Mouse (Mus musculus) forebrain, embryonic 14.5 days (tissue): ENCODE results near the gene Zbtb5. TPM values are rescaled to one million over a fixed set of nuclear protein-coding genes. Genes with fewer than 3 reads are reported as not detected.
"Not testable (repeated sequence)": the region's sequence is repeated elsewhere in the genome, so short reads cannot be mapped to it uniquely, and the experiment has no call there.

ENCODE experiments used
- ATAC-seq: fragments of 200-750 bp; cut with Nextera tagmentation; 2 replicates; pipeline ENCODE4 v1.8.0; 2017; ENCODE audit warnings: mild to moderate bottlenecking, moderate library complexity
- DNase-seq: peaks from one replicate; pipeline ENCODE4 v3.0.0-alpha.2; 2015; ENCODE audit warnings: low spot score
- H3K27ac ChIP-seq: fragments of 300-500 bp; sonication (generic); 2 replicates; pipeline ENCODE4 v1.5.1; 2014; ENCODE audit warnings: low read depth, mild to moderate bottlenecking, control low read depth, low read length, moderate library complexity
- H3K27me3 ChIP-seq: fragments of 300-500 bp; sonication (generic); replicated peaks from 2 replicates; pipeline ENCODE4 v1.6.1; 2014; ENCODE audit warnings: low read length, control low read depth, mixed read lengths; ENCODE audit not compliant: control insufficient read depth, insufficient read depth
- H3K36me3 ChIP-seq: fragments of 300-500 bp; sonication (generic); 2 replicates; pipeline ENCODE4 v1.6.1; 2014; ENCODE audit warnings: low read length, control low read depth; ENCODE audit not compliant: control insufficient read depth, insufficient read depth
- H3K4me1 ChIP-seq: fragments of 300-500 bp; sonication (generic); 2 replicates; pipeline ENCODE4 v1.6.1; 2014; ENCODE audit warnings: antibody characterized with exemption, low read length, control low read depth; ENCODE audit not compliant: control insufficient read depth, insufficient read depth
- H3K4me2 ChIP-seq: fragments of 300-500 bp; sonication (generic); 2 replicates; pipeline ENCODE4 v1.6.1; 2014; ENCODE audit warnings: mild to moderate bottlenecking, control low read depth, low read length
- H3K4me3 ChIP-seq: fragments of 300-500 bp; sonication (generic); 2 replicates; pipeline ENCODE4 v1.5.1; 2014; ENCODE audit warnings: low read depth, low read length, control low read depth
- H3K9ac ChIP-seq: fragments of 300-500 bp; sonication (generic); 2 replicates; pipeline ENCODE4 v1.6.1; 2014; ENCODE audit warnings: mild to moderate bottlenecking, low read length, control low read depth, moderate library complexity
- H3K9me3 ChIP-seq: fragments of 300-500 bp; sonication (generic); replicated peaks from 2 replicates; pipeline ENCODE4 v1.6.1; 2016; ENCODE audit warnings: low read length, control low read depth, mixed read lengths; ENCODE audit not compliant: control insufficient read depth
- WGBS: fragments of 180-500 bp; shearing (Covaris S2); extraction: QIAGEN DNeasy Blood & Tissue Kit; methylation state at CpG from one replicate; pipeline ENCODE4 v1.1.7; 2014; 5-methylcytosine and 5-hydroxymethylcytosine counted together
- polyA plus RNA-seq: library from polyadenylated mRNA; unstranded; fragments of >200 nt; fragmentation: Nextera tagmentation; extraction: Ambion mirVana; gene quantifications from 2 replicates; pipeline ENCODE4 v1.2.1, GENCODE M21; 2014

The Zbtb5 gene
- polyA plus RNA-seq, 1 experiment from 2014 or later: 48.9 TPM

DNA sequence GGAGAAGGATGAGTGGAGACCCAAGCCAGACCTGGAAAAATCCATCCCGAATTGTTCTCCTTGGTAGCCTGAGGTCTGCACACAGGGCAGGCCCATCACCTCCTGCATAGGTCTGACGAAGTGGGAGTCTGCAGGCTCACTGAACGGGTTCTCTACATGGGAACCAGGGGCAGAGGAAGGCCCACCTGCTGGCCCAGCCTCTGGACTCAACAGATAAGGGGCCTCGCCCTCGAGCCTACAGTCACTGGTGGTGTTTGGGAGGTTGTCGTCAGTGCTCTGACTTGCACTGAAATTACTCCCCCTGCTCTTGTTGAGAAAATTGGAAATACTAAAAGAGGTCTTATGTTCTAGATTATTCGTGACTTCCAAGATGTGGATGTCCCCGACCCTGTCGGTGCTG lies 18.4 kb downstream of the Zbtb5 start:
- H3K27ac ChIP-seq: no peak overlapping the region
- peaks cover 48% of the 10 kb centered on the region for H3K36me3 ChIP-seq
- WGBS: 89% methylated on average over 9 of the region's 9 CpGs
- no peak overlapping the region for H3K4me3 ChIP-seq
- H3K9ac ChIP-seq: no peak overlapping the region
- H3K4me1 ChIP-seq: no peaks in the 10 kb centered on the region
- DNase-seq (no peak), ATAC-seq (no peak)
- no peaks in the 10 kb centered on the region for H3K27me3 ChIP-seq
- H3K4me2 ChIP-seq: no peak overlapping the region
- no peaks in the 10 kb centered on the region for H3K9me3 ChIP-seq

DNA sequence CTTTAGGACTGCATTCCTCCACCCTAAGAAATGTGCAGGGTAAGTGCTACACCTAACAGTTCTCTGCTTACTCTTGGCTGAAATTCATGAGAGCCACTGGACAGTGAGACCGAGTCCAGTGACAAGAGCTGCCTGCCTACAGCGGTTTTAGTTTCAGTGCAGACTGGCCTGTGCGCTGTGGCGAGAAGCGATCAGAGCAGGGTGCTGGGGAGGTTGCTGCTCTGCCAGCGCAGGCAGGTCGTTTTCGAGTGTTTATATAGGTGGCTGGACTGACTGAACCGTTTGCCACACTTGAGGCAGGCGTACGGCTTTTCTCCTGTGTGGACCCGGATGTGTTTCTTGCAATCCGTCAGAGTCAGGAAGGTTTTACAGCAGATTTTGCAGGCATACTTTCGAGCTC lies 19.0 kb downstream of the Zbtb5 start:
- peaks cover 52% of the 10 kb centered on the region for H3K36me3 ChIP-seq
- H3K9me3 ChIP-seq, H3K9ac ChIP-seq, H3K4me2 ChIP-seq, H3K27me3 ChIP-seq, H3K4me1 ChIP-seq, H3K27ac ChIP-seq, DNase-seq, ATAC-seq, H3K4me3 ChIP-seq: not testable (repeated sequence)
- 90% methylated on average over 13 of the region's 14 CpGs for WGBS

GRCm38 (mm10) chr4:44992330-44992729 lies 19.9 kb downstream of the Zbtb5 start:
- H3K4me3 ChIP-seq, H3K4me1 ChIP-seq, DNase-seq, H3K9ac ChIP-seq, H3K27me3 ChIP-seq, H3K27ac ChIP-seq, H3K9me3 ChIP-seq, ATAC-seq, H3K4me2 ChIP-seq: not testable (repeated sequence)
- WGBS: 93% methylated on average over 11 of the region's 11 CpGs
- H3K36me3 ChIP-seq: peaks cover 52% of the 10 kb centered on the region

GRCm38 (mm10) chr4:44990560-44990959 lies 21.7 kb downstream of the Zbtb5 start:
- Histone ChIP-seq H3K27ac (no peak overlapping the region), H3K4me3 (no peak overlapping the region), H3K36me3 (peaks cover 56% of the 10 kb centered on the region), H3K4me2 (no peak overlapping the region), H3K4me1 (no peaks in the 10 kb centered on the region), H3K27me3 (no peaks in the 10 kb centered on the region), H3K9me3 (no peaks in the 10 kb centered on the region), H3K9ac (no peak overlapping the region)
- DNase-seq (no peak), ATAC-seq (no peak)
- WGBS: 94% methylated on average over 5 of the region's 5 CpGs

DNA sequence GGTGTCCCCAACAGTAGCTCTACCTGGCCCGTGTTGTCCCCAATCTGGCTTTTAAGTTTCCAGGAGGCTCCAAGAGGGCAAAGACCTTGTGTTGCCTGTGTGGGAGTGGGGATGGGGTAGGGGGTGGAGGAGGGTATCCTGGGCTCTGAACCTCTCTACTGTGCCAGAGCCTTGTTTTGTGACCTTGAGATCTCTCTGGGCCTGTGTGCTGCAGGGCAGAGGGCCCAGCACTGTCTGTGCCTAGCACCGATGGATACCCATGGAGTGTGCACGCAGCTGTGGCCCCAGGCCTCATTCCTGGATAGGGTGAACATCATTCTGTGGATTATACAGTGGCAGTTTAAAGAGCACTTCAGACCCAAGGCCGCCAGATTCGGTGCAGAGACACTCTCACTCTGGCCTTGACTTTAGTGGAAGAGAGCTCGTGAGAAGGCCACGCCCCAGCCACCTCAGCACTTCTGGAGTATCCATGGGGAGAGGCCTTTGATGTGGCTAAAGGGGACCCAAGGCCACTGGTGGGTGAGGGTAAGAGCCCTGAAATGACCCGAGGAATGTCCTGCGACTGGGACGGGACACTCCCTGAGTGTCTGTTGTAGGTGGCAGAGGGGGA lies 29.0 kb downstream of the Zbtb5 start:
- Histone ChIP-seq H3K4me1 (no peaks in the 10 kb centered on the region), H3K4me2 (no peak overlapping the region), H3K9me3 (no peaks in the 10 kb centered on the region), H3K27ac (no peak overlapping the region), H3K27me3 (no peaks in the 10 kb centered on the region), H3K36me3 (peaks cover 4% of the 10 kb centered on the region; the same call in 1 of the 2 replicates), H3K9ac (no peak overlapping the region), H3K4me3 (no peak overlapping the region)
- WGBS: 92% methylated on average over 10 of the region's 10 CpGs
- DNase-seq (no peak), ATAC-seq (no peak)

DNA sequence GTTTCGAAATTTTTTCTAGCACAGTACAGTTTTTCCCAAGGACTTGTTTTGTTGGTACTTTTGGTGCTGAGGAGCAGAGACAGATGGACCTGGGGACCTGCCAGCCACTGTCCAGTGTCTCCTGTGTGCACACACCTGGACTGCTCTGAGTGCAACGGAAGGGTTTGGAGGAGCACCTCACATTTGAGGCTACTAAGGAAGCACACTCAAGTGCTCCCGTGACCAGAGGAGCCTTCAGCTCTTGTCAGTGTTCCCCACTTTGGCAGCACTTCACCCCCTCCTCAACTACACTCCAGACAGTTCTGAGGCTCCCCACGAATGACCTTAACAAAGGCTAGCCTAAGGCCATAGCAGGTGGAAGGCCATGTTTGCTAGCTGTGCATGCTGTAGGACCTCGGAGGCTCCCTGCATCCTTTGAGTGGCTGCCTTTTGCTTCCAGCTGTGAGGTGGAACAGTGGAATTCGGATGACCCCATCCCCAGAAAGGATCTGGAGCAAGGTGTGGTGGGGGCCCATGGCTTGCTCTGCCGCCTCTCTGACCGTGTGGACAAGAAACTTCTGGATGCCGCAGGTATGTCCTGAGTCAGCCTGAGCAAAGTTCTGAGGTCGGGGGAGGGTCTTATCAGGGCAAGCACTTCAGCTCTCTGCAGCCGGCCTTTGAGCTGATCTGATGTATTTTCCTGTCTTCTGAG lies 29.6 kb downstream of the Zbtb5 start:
- no peak overlapping the region for H3K27ac ChIP-seq
- H3K9ac ChIP-seq: no peak overlapping the region
- H3K9me3 ChIP-seq: no peaks in the 10 kb centered on the region
- H3K36me3 ChIP-seq: peaks cover 4% of the 10 kb centered on the region; the same call in 1 of the 2 replicates
- H3K4me1 ChIP-seq: no peaks in the 10 kb centered on the region
- no peaks in the 10 kb centered on the region for H3K27me3 ChIP-seq
- H3K4me3 ChIP-seq: no peak overlapping the region
- WGBS: 72% methylated on average over 11 of the region's 11 CpGs
- no peak for ATAC-seq
- no peak for DNase-seq
- H3K4me2 ChIP-seq: peak overlapping the region; percentile 88; the same call in 1 of the 2 replicates

GRCm38 (mm10) chr4:44981974-44982287 lies 30.3 kb downstream of the Zbtb5 start:
- Histone ChIP-seq H3K27ac (no peak overlapping the region), H3K9ac (peak overlapping the region; percentile 72)
- no peak for ATAC-seq

DNA sequence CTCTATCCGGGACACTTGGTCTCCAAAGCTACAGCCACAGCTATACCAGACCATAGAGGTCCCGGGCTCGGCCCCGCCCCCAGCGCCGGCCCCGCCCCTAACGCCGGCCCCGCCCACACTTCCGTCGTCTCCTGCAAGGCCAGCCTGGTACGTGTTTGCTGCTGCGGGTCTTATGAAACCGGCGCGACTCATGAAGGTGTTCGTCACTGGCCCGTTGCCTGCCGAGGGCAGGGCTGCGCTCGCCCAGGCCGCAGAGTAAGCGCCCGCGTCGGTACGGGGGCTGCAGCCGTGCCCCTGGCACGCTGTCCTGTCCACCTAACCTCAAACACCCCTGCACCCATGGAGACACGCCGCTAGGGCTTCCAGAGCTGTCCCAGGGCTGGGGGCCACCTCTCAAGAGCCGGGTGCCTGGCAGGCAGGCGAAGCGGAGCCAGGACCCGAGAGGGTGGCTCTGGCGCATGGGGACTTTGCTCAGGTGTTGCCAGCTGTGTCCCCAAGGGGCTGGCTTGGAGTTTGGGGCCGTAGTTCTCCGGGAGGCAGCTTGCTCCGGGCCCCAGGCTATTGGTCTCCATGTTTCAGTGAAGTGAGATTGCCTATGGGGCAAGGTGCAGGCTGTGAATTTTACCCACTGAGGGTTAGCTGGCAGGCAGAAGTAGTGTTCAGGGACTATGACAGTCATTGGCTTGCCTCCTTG lies 30.8 kb downstream of the Zbtb5 start, which contains the start of gene Grhpr:
Grhpr (plus strand) TSS at position 116 of the 694 bp plus-strand sequence.
- Histone ChIP-seq H3K9ac (peak within 1 kb of the TSS; percentile 72), H3K27me3 (no peaks in the 10 kb centered on the region), H3K36me3 (peaks cover 4% of the 10 kb centered on the region; the same call in 1 of the 2 replicates), H3K4me2 (peak within 1 kb of the TSS; percentile 88), H3K9me3 (no peaks in the 10 kb centered on the region), H3K4me3 (peak within 1 kb of the TSS; percentile 52), H3K27ac (peak within 1 kb of the TSS; percentile 34; the same call in 1 of the 2 replicates), H3K4me1 (no peaks in the 10 kb centered on the region)
- DNase-seq: peak; percentile 71
- ATAC-seq: peak; percentile 95
- WGBS: under 1% methylated on average over 39 of the region's 40 CpGs

More at GRCm38 (mm10) chr4:44981974-44982287, 30.3 kb downstream of the Zbtb5 start:
- 15% methylated on average over 5 of the region's 5 CpGs for WGBS
- Histone ChIP-seq H3K27me3 (no peaks in the 10 kb centered on the region), H3K36me3 (peaks cover 4% of the 10 kb centered on the region; the same call in 1 of the 2 replicates), H3K4me3 (peak overlapping the region; percentile 52), H3K9me3 (no peaks in the 10 kb centered on the region), H3K4me1 (no peaks in the 10 kb centered on the region), H3K4me2 (peak overlapping the region; percentile 88)
- DNase-seq: no peak
